Mouse (Mus musculus) olfactory bulb, adult 2 months (tissue): ENCODE results near the gene Slc25a25.

Experiments
- CTCF ChIP-seq: fragments of 200-500 bp; IDR thresholded peaks from 2 replicates; pipeline ENCODE4 v1.5.1; 2012; ENCODE audit warnings: low read depth, mild to moderate bottlenecking, low read length, moderate library complexity; ENCODE audit not compliant: insufficient read depth
- POLR2A ChIP-seq: fragments of 200-500 bp; IDR thresholded peaks from 2 replicates; pipeline ENCODE4 v1.6.1; 2012; ENCODE audit warnings: mild to moderate bottlenecking, low read depth, low read length, moderate library complexity; ENCODE audit not compliant: insufficient read depth

GRCm38 (mm10) chr2:32423481-32424331, 27.5 kb downstream of the Slc25a25 start:
- TF ChIP-seq CTCF, result no peak
- TF ChIP-seq POLR2A, result no peak
